Mouse (Mus musculus): ENCODE results near the gene Esr2.
"Not testable (repeated sequence)": the region's sequence is repeated elsewhere in the genome, so short reads cannot be mapped to it uniquely, and the experiment has no call there.

The Esr2 gene

GRCm38 (mm10) chr12:76177000-76177863, at the start of gene Esr2:
TSS of gene Esr2 (minus strand) at chr12:76177259.
- DNase-seq, result no peak

GRCm38 (mm10) chr12:76222104-76222503, 45.0 kb upstream of the Esr2 start:
- not testable (repeated sequence) for DNase-seq

- DNase-seq, result no peak
Observed at GRCm38 (mm10) chr12:76216716-76217115, 39.7 kb upstream of the Esr2 start.

GRCm38 (mm10) chr12:76215121-76215520, 38.1 kb upstream of the Esr2 start:
- no peak for DNase-seq

- DNase-seq, result no peak
Observed at GRCm38 (mm10) chr12:76209429-76209974, 32.4 kb upstream of the Esr2 start.

GRCm38 (mm10) chr12:76200326-76200725, 23.3 kb upstream of the Esr2 start:
- no peak for DNase-seq

GRCm38 (mm10) chr12:76197071-76197470, 20.0 kb upstream of the Esr2 start:
- DNase-seq, result no peak

- peak; percentile 24 to 48 for DNase-seq
Observed at GRCm38 (mm10) chr12:76196709-76197054, 19.6 kb upstream of the Esr2 start.

- DNase-seq, result peak; percentile 60 to 71
Observed at GRCm38 (mm10) chr12:76195912-76196708, 19.1 kb upstream of the Esr2 start.

- no peak for DNase-seq
Observed at GRCm38 (mm10) chr12:76194526-76194925, 17.5 kb upstream of the Esr2 start.

- DNase-seq, result peak in 1 of 2 experiments; percentile 13
Observed at GRCm38 (mm10) chr12:76190940-76191339, 13.9 kb upstream of the Esr2 start.

GRCm38 (mm10) chr12:76187849-76188248, 10.8 kb upstream of the Esr2 start:
- DNase-seq, result no peak

GRCm38 (mm10) chr12:76186473-76186872, 9.4 kb upstream of the Esr2 start:
- DNase-seq, result no peak

GRCm38 (mm10) chr12:76185167-76185816, 8.2 kb upstream of the Esr2 start:
- DNase-seq, result no peak

GRCm38 (mm10) chr12:76184271-76184670, 7.2 kb upstream of the Esr2 start:
- no peak for DNase-seq

GRCm38 (mm10) chr12:76182831-76183230, 5.8 kb upstream of the Esr2 start:
- no peak for DNase-seq

GRCm38 (mm10) chr12:76181471-76181870, 4.4 kb upstream of the Esr2 start:
- DNase-seq, result no peak

GRCm38 (mm10) chr12:76180442-76180841, 3.4 kb upstream of the Esr2 start:
- DNase-seq, result no peak

GRCm38 (mm10) chr12:76179527-76179926, 2.5 kb upstream of the Esr2 start:
- DNase-seq, result no peak

- no peak for DNase-seq
Observed at GRCm38 (mm10) chr12:76179051-76179450, 2.0 kb upstream of the Esr2 start.

- DNase-seq, result no peak
Observed at GRCm38 (mm10) chr12:76177864-76178518, 932 bp upstream of the Esr2 start.

GRCm38 (mm10) chr12:76165641-76166040, 11.4 kb downstream of the Esr2 start:
- DNase-seq, result no peak

- DNase-seq, result not testable (repeated sequence)
Observed at GRCm38 (mm10) chr12:76152389-76152788, 24.7 kb downstream of the Esr2 start.
